Mouse (Mus musculus) MEL (cell line): ENCODE results near the gene Dupd1. TPM values are rescaled to one million over a fixed set of nuclear protein-coding genes. Genes with fewer than 3 reads are reported as not detected.

Experiments
- DNase-seq: peaks from one replicate; pipeline ENCODE4 v3.0.0; 2011; ENCODE audit warnings: low read depth, low spot score
- H3K27ac ChIP-seq: 2 replicates; pipeline ENCODE4 v1.5.1; 2012; ENCODE audit warnings: low read depth, mild to moderate bottlenecking, control low read depth, low read length, moderate library complexity; ENCODE audit not compliant: control insufficient read depth
- H3K27me3 ChIP-seq, 2 experiments: fragments of 150-350 bp in 1 of 2; sonication (generic) in 1 of 2; 2 replicates each; pipeline ENCODE4 v1.6.1; 2012; ENCODE audit warnings: low read length in 2 of 2, mild to moderate bottlenecking in 2 of 2, improper control_type of control experiment in 1 of 2, moderate library complexity in 1 of 2; ENCODE audit not compliant: insufficient read depth in 2 of 2, control insufficient read depth in 1 of 2
- H3K36me3 ChIP-seq, 2 experiments: 2 replicates each; pipeline ENCODE4 v1.6.1; 2012 to 2014; ENCODE audit warnings: low read length in 2 of 2, improper control_type of control experiment in 1 of 2, inconsistent platforms in 1 of 2, mild to moderate bottlenecking in 1 of 2; ENCODE audit not compliant: insufficient read depth in 2 of 2, control insufficient read depth in 1 of 2
- H3K4me1 ChIP-seq, 2 experiments: fragments of 150-350 bp in 1 of 2; sonication (generic) in 1 of 2; 2 replicates each; pipeline ENCODE4 v1.6.1; 2012; ENCODE audit warnings: low read length in 2 of 2, improper control_type of control experiment in 1 of 2, mild to moderate bottlenecking in 1 of 2; ENCODE audit not compliant: insufficient read depth in 2 of 2, control insufficient read depth in 1 of 2
- H3K4me3 ChIP-seq, 2 experiments: fragments of 150-350 bp in 1 of 2; sonication (generic) in 1 of 2; 2 replicates each; pipeline ENCODE4 v1.5.1; 2012; ENCODE audit warnings: low read depth in 2 of 2, low read length in 2 of 2, mild to moderate bottlenecking in 2 of 2, moderate library complexity in 2 of 2, control low read depth in 1 of 2, improper control_type of control experiment in 1 of 2; ENCODE audit not compliant: control insufficient read depth in 1 of 2, insufficient read depth in 1 of 2
- H3K79me2 ChIP-seq: 2 replicates; pipeline ENCODE4 v1.6.1; 2012; ENCODE audit warnings: mild to moderate bottlenecking, low read length, moderate library complexity; ENCODE audit not compliant: control insufficient read depth, poor library complexity, insufficient read depth
- H3K9ac ChIP-seq: 2 replicates; pipeline ENCODE4 v1.6.1; 2012; ENCODE audit warnings: low read depth, mild to moderate bottlenecking, control low read depth, low read length, moderate library complexity; ENCODE audit not compliant: control insufficient read depth, poor library complexity, severe bottlenecking
- H3K9me3 ChIP-seq: fragments of 150-350 bp; sonication (generic); replicated peaks from 2 replicates; pipeline ENCODE4 v1.6.1; 2012; ENCODE audit warnings: mild to moderate bottlenecking, low read length, improper control_type of control experiment, moderate library complexity; ENCODE audit not compliant: insufficient read depth
- EP300 ChIP-seq, 2 experiments: IDR thresholded peaks; 2 replicates each; pipeline ENCODE4 v1.6.1; 2011; ENCODE audit warnings: improper control_type of control experiment in 2 of 2, low read length in 2 of 2, low read depth in 1 of 2, mild to moderate bottlenecking in 1 of 2
- ETS1 ChIP-seq: IDR thresholded peaks from 2 replicates; pipeline ENCODE4 v1.6.1; 2012; ENCODE audit warnings: low read depth, mild to moderate bottlenecking, inconsistent platforms, low read length, improper control_type of control experiment, moderate library complexity
- JUND ChIP-seq: IDR thresholded peaks from 2 replicates; pipeline ENCODE4 v1.6.1; 2011; ENCODE audit warnings: low read depth, mild to moderate bottlenecking, improper control_type of control experiment, low read length
- MAFK ChIP-seq: IDR thresholded peaks from 2 replicates; pipeline ENCODE4 v1.6.1; 2011; ENCODE audit warnings: low read depth, mild to moderate bottlenecking, low read length, improper control_type of control experiment, borderline replicate concordance
- MAZ ChIP-seq: IDR thresholded peaks from 2 replicates; pipeline ENCODE4 v1.6.1; 2012; ENCODE audit warnings: low read depth, mild to moderate bottlenecking, inconsistent platforms, low read length, improper control_type of control experiment
- MEF2A ChIP-seq: IDR thresholded peaks from 2 replicates; pipeline ENCODE4 v1.6.1; 2014; ENCODE audit warnings: low read depth, mild to moderate bottlenecking, inconsistent platforms, low read length, improper control_type of control experiment; ENCODE audit not compliant: poor library complexity, insufficient replicate concordance, severe bottlenecking; ENCODE audit errors: extremely low read depth
- MYC ChIP-seq: IDR thresholded peaks from 2 replicates; pipeline ENCODE4 v1.6.1; 2011; ENCODE audit warnings: low read depth, mild to moderate bottlenecking, low read length, improper control_type of control experiment, moderate library complexity
- NELFE ChIP-seq: IDR thresholded peaks from 2 replicates; pipeline ENCODE4 v1.6.1; 2011; ENCODE audit warnings: low read depth, low read length, improper control_type of control experiment
- NRF1 ChIP-seq: IDR thresholded peaks from 2 replicates; pipeline ENCODE4 v1.6.1; 2014; ENCODE audit warnings: low read depth, mild to moderate bottlenecking, inconsistent platforms, low read length, improper control_type of control experiment, moderate library complexity; ENCODE audit not compliant: poor library complexity, insufficient read depth, severe bottlenecking
- POLR2A ChIP-seq, 2 experiments: IDR thresholded peaks; 2 replicates each; pipeline ENCODE4 v1.6.1; 2011 to 2012; ENCODE audit warnings: low read length in 2 of 2, mild to moderate bottlenecking in 2 of 2, control low read depth in 1 of 2, improper control_type of control experiment in 1 of 2, low read depth in 1 of 2, moderate library complexity in 1 of 2; ENCODE audit not compliant: control insufficient read depth in 1 of 2, insufficient read depth in 1 of 2, poor library complexity in 1 of 2
- SIN3A ChIP-seq: IDR thresholded peaks from 2 replicates; pipeline ENCODE4 v1.6.1; 2012; ENCODE audit warnings: low read length, improper control_type of control experiment, inconsistent platforms
- SMC3 ChIP-seq: IDR thresholded peaks from 2 replicates; pipeline ENCODE4 v1.6.1; 2011; ENCODE audit warnings: low read depth, low read length, improper control_type of control experiment
- UBTF ChIP-seq: IDR thresholded peaks from 2 replicates; pipeline ENCODE4 v1.6.1; 2012; ENCODE audit warnings: low read depth, mild to moderate bottlenecking, inconsistent platforms, low read length, improper control_type of control experiment, moderate library complexity, borderline replicate concordance; ENCODE audit not compliant: insufficient read depth
- USF1 ChIP-seq: IDR thresholded peaks from 2 replicates; pipeline ENCODE4 v1.6.1; 2014; ENCODE audit warnings: low read depth, mild to moderate bottlenecking, inconsistent platforms, low read length, improper control_type of control experiment, moderate library complexity
- USF2 ChIP-seq, 2 experiments: IDR thresholded peaks; 2 replicates each; pipeline ENCODE4 v1.6.1; 2011 to 2012; ENCODE audit warnings: improper control_type of control experiment in 2 of 2, low read length in 2 of 2, borderline replicate concordance in 1 of 2, inconsistent platforms in 1 of 2, low read depth in 1 of 2, mild to moderate bottlenecking in 1 of 2; ENCODE audit not compliant: insufficient read depth in 1 of 2
- ZNF384 ChIP-seq: IDR thresholded peaks from 2 replicates; pipeline ENCODE4 v1.6.1; 2012; ENCODE audit warnings: low read depth, mild to moderate bottlenecking, inconsistent platforms, low read length, improper control_type of control experiment
- polyA plus RNA-seq, 2 experiments: library from polyadenylated mRNA; stranded (reverse) in 1 of 2; unstranded in 1 of 2; fragments of >175 nt in 1 of 2; fragments of >200 nt in 1 of 2; gene quantifications; 2 replicates each; pipeline versions ENCODE4 v1.2.1 to v1.2.4; 2012; ENCODE audit warnings: low replicate concordance in 2 of 2, low read depth in 1 of 2; ENCODE audit not compliant: insufficient read length in 2 of 2, insufficient read depth in 1 of 2, missing spikeins in 1 of 2
- total RNA-seq: library from RNA; depleted of rRNA; stranded (reverse); fragments of 300-350 nt; gene quantifications from 2 replicates; pipeline ENCODE4 v1.2.3, GENCODE M21; 2012

Dupd1 gene
- total and polyA plus RNA-seq, 3 experiments = not detected

GRCm38 (mm10) chr14:21761560-21761959, 47.2 kb upstream of the Dupd1 start:
- Histone ChIP-seq H3K9me3 (no peaks in the 10 kb centered on the region), H3K4me1 (peaks cover 19 to 28% of the 10 kb centered on the region in 2 experiments), H3K79me2 (peaks cover 16% of the 10 kb centered on the region), H3K27ac (no peak overlapping the region), H3K9ac (no peak overlapping the region), H3K4me3 (no peak overlapping the region), H3K36me3 (peaks cover 0 to 31% of the 10 kb centered on the region in 2 experiments; a peak in 2 of 4 replicates), H3K27me3 (no peaks in the 10 kb centered on the region)
- no peak for DNase-seq
- TF ChIP-seq NELFE (no peak), ETS1 (no peak), USF1 (no peak), JUND (no peak)

DNA sequence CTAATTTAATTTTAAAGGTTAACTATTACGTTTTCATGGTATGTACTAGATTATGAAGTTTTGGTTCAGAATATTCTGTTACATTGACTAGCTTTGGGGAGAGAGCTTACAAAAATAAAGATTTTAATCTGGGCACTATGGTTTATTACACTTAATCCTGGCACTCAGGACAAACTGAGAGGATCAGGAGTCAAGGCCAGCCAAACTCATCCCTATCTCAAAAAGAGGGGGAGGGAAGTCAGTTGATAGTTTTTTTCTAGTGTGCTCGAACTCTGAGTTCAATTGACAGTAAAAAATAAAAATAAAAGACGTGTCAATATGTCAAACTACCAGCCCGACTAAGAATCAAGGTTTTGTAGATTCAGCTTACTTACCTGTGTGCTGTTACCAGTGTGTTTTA, 39.0 kb upstream of the Dupd1 start:
- Histone ChIP-seq H3K79me2 (peaks cover 38% of the 10 kb centered on the region), H3K9me3 (no peaks in the 10 kb centered on the region), H3K4me3 (no peak overlapping the region), H3K27me3 (no peaks in the 10 kb centered on the region), H3K27ac (no peak overlapping the region), H3K9ac (no peak overlapping the region), H3K36me3 (peaks cover 0 to 38% of the 10 kb centered on the region in 2 experiments; a peak in 2 of 4 replicates), H3K4me1 (peaks cover 24 to 29% of the 10 kb centered on the region in 2 experiments)
- no peak for DNase-seq
- TF ChIP-seq USF1 (no peak), ZNF384 (no peak), USF2 (IDR thresholded peaks at IDR 0.05; ENCODE audit: borderline replicate concordance in 1 of 2, insufficient read depth in 1 of 2, low read depth in 1 of 2, low read length in 2 of 2) (no peak), MAZ (no peak), MEF2A (no peak), MYC (no peak)

- Histone ChIP-seq H3K9ac (no peak overlapping the region), H3K36me3 (peaks cover 0 to 31% of the 10 kb centered on the region in 2 experiments; a peak in 2 of 4 replicates)
Observed at GRCm38 (mm10) chr14:21752411-21752810, 38.0 kb upstream of the Dupd1 start.

More at GRCm38 (mm10) chr14:21752411-21752810, 38.0 kb upstream of the Dupd1 start:
- Histone ChIP-seq H3K27ac (no peak overlapping the region), H3K27me3 (no peaks in the 10 kb centered on the region), H3K9me3 (no peaks in the 10 kb centered on the region), H3K4me1 (peaks cover 21 to 31% of the 10 kb centered on the region in 2 experiments), H3K4me3 (no peak overlapping the region), H3K79me2 (peaks cover 36% of the 10 kb centered on the region)
- no peak for TF ChIP-seq EP300 (IDR thresholded peaks at IDR 0.05; ENCODE audit: low read depth in 1 of 2, low read length in 2 of 2)
- no peak for TF ChIP-seq USF1
- TF ChIP-seq NELFE = no peak
- no peak for TF ChIP-seq SIN3A
- no peak for TF ChIP-seq MAFK
- no peak for TF ChIP-seq POLR2A (IDR thresholded peaks at IDR 0.05; ENCODE audit: control insufficient read depth in 1 of 2, insufficient read depth in 1 of 2, low read depth in 1 of 2, low read length in 2 of 2, poor library complexity in 1 of 2)
- TF ChIP-seq NRF1 = no peak
- no peak for TF ChIP-seq SMC3
- TF ChIP-seq UBTF = no peak
- TF ChIP-seq ZNF384 = no peak
- no peak for DNase-seq
